Mouse (Mus musculus) thymus, postnatal 0 days (tissue): ENCODE data around the gene Lrwd1. TPM values are rescaled to one million over a fixed set of nuclear protein-coding genes. Genes with fewer than 3 reads are reported as not detected.
"Not testable (repeated sequence)": the region's sequence is repeated elsewhere in the genome, so short reads cannot be mapped to it uniquely, and the experiment has no call there.

ENCODE experiments used
- DNase-seq: peaks from one replicate; pipeline ENCODE4 v3.0.0-alpha.2; 2015; ENCODE audit warnings: low spot score
- polyA plus RNA-seq: library from polyadenylated mRNA; unstranded; fragments of >200 nt; fragmentation: Nextera tagmentation; extraction: Ambion mirVana; gene quantifications from 2 replicates; pipeline ENCODE4 v1.2.1, GENCODE M21; 2015

Gene Lrwd1
- polyA plus RNA-seq, result 66.5 and 67.6 TPM in 2 replicates

- DNase-seq, result peak; percentile 97
These were observed at the start of gene Lrwd1, which contains the start of gene Alkbh4 for GRCm38 (mm10) chr5:136135571-136136291. TSS of gene Lrwd1 (minus strand) at chr5:136136074. TSS of gene Alkbh4 (plus strand) at chr5:136136146.

GRCm38 (mm10) chr5:136183766-136184165, 47.9 kb upstream of the Lrwd1 start:
- DNase-seq, result peak; percentile 20

- DNase-seq, result no peak
These were observed 47.0 kb upstream of the Lrwd1 start for GRCm38 (mm10) chr5:136182830-136183229.

GRCm38 (mm10) chr5:136182049-136182448, 46.2 kb upstream of the Lrwd1 start:
- no peak for DNase-seq

GRCm38 (mm10) chr5:136181197-136181596, 45.3 kb upstream of the Lrwd1 start:
- no peak for DNase-seq

- DNase-seq, result no peak
These were observed 43.7 kb upstream of the Lrwd1 start for GRCm38 (mm10) chr5:136179594-136179993.

GRCm38 (mm10) chr5:136173606-136174463, 38.0 kb upstream of the Lrwd1 start:
- DNase-seq, result peak; percentile 75

- no peak for DNase-seq
These were observed 37.1 kb upstream of the Lrwd1 start for GRCm38 (mm10) chr5:136172939-136173338.

- peak; percentile 57 for DNase-seq
These were observed 35.8 kb upstream of the Lrwd1 start for GRCm38 (mm10) chr5:136171363-136172341.

- peak; percentile 89 for DNase-seq
These were observed 34.9 kb upstream of the Lrwd1 start, which contains the start of gene Orai2 for GRCm38 (mm10) chr5:136170512-136171362. TSS of gene Orai2 (minus strand) at chr5:136170713.

GRCm38 (mm10) chr5:136169626-136170511, 34.0 kb upstream of the Lrwd1 start:
- DNase-seq, result peak; percentile 77

- no peak for DNase-seq
These were observed 32.2 kb upstream of the Lrwd1 start for GRCm38 (mm10) chr5:136168071-136168470.

GRCm38 (mm10) chr5:136167296-136167695, 31.4 kb upstream of the Lrwd1 start:
- no peak for DNase-seq

- DNase-seq, result no peak
These were observed 29.4 kb upstream of the Lrwd1 start for GRCm38 (mm10) chr5:136165246-136165645.

- DNase-seq, result no peak
These were observed 28.1 kb upstream of the Lrwd1 start for GRCm38 (mm10) chr5:136163807-136164474.

GRCm38 (mm10) chr5:136160084-136160483, 24.2 kb upstream of the Lrwd1 start:
- not testable (repeated sequence) for DNase-seq

- no peak for DNase-seq
These were observed 19.5 kb upstream of the Lrwd1 start for GRCm38 (mm10) chr5:136155399-136155798.

- no peak for DNase-seq
These were observed 16.5 kb upstream of the Lrwd1 start for GRCm38 (mm10) chr5:136152365-136152764.
